Mouse (Mus musculus): Measurements from ENCODE around the gene Rtkn2.

DNA sequence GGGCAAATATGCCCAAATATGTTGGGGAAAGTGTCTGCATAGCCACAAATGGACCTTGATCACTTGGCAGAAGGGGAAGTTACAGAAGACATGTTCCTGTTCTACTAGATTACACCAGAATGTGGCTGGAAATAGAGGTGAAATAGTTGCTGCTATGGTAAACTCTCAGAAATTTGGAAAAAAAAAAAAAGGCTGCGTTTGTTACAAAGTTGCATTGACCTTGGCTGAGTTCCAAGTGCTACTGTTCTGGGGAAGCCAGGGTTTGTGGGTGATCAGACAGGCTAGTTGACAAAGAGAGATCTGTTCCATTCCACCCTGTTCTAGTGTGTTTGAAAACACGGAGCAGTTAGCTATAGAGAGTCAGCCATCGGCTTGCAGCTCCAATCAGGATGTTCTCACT is 19.4 kb upstream of the Rtkn2 start:
- TF ChIP-seq GATA1 (IDR thresholded peaks at IDR 0.05; ENCODE audit: borderline replicate concordance, low read length): no peak
- TF ChIP-seq FLI1 (IDR thresholded peaks at IDR 0.05; ENCODE audit: low read length): no peak
